Mouse (Mus musculus) limb, embryonic 15.5 days (tissue): ENCODE results near the gene Olfr564. TPM values are rescaled to one million over a fixed set of nuclear protein-coding genes. Genes with fewer than 3 reads are reported as not detected.

ENCODE experiments used
- ATAC-seq: fragments of 200-750 bp; cut with Nextera tagmentation; 2 replicates; pipeline ENCODE4 v1.8.0; 2017; ENCODE audit warnings: low read depth, moderate TSS enrichment; ENCODE audit not compliant: insufficient number of reproducible peaks, low FRiP score, low TSS enrichment
- H3K27ac ChIP-seq: fragments of 300-500 bp; sonication (generic); 2 replicates; pipeline ENCODE4 v1.5.1; 2015; ENCODE audit warnings: moderate library complexity, mild to moderate bottlenecking, inconsistent platforms
- H3K27me3 ChIP-seq: fragments of 300-500 bp; sonication (generic); 2 replicates; pipeline ENCODE4 v1.6.1; 2015; ENCODE audit warnings: inconsistent platforms
- H3K36me3 ChIP-seq: fragments of 300-500 bp; sonication (generic); 2 replicates; pipeline ENCODE4 v1.6.1; 2015; ENCODE audit warnings: inconsistent platforms
- H3K4me1 ChIP-seq: fragments of 300-500 bp; sonication (generic); 2 replicates; pipeline ENCODE4 v1.6.1; 2015; ENCODE audit warnings: inconsistent platforms
- H3K4me2 ChIP-seq: fragments of 300-500 bp; sonication (generic); 2 replicates; pipeline ENCODE4 v1.6.1; 2015; ENCODE audit warnings: mild to moderate bottlenecking, inconsistent platforms
- H3K4me3 ChIP-seq: fragments of 300-500 bp; sonication (generic); 2 replicates; pipeline ENCODE4 v1.5.1; 2015; ENCODE audit warnings: mild to moderate bottlenecking, inconsistent platforms
- H3K9ac ChIP-seq: fragments of 300-500 bp; sonication (generic); 2 replicates; pipeline ENCODE4 v1.6.1; 2015; ENCODE audit warnings: inconsistent platforms
- H3K9me3 ChIP-seq: fragments of 300-500 bp; sonication (generic); 2 replicates; pipeline ENCODE4 v1.6.1; 2016; ENCODE audit warnings: inconsistent platforms
- WGBS: fragments of 180-500 bp; shearing (Covaris S2); methylation state at CpG from one replicate; pipeline ENCODE4 v1.1.7; 2015; 5-methylcytosine and 5-hydroxymethylcytosine counted together
- polyA plus RNA-seq: library from polyadenylated mRNA; unstranded; fragments of >200 nt; fragmentation: Nextera tagmentation; extraction: Ambion mirVana; gene quantifications from 2 replicates; pipeline ENCODE4 v1.2.1, GENCODE M21; 2015

The Olfr564 gene
- polyA plus RNA-seq: not detected in 2 replicates

GRCm38 (mm10) chr7:102803180-102803579 is at the start of gene Olfr564:
Olfr564 (plus strand) TSS chr7:102803480.
- Histone ChIP-seq H3K27me3 (no peaks in the 10 kb centered on the region), H3K27ac (no peak within 1 kb of the TSS), H3K4me3 (no peak within 1 kb of the TSS), H3K36me3 (no peaks in the 10 kb centered on the region), H3K4me1 (no peaks in the 10 kb centered on the region), H3K4me2 (no peak within 1 kb of the TSS), H3K9ac (no peak within 1 kb of the TSS), H3K9me3 (no peaks in the 10 kb centered on the region)
- ATAC-seq: no peak

- H3K36me3 ChIP-seq: no peaks in the 10 kb centered on the region
- no peak within 1 kb of the TSS for H3K4me2 ChIP-seq
- 59% methylated on average over 4 of the region's 4 CpGs for WGBS
- H3K27ac ChIP-seq: no peak within 1 kb of the TSS
- ATAC-seq: no peak
- no peak within 1 kb of the TSS for H3K4me3 ChIP-seq
- no peaks in the 10 kb centered on the region for H3K27me3 ChIP-seq
- no peaks in the 10 kb centered on the region for H3K9me3 ChIP-seq
- H3K4me1 ChIP-seq: no peaks in the 10 kb centered on the region
- no peak within 1 kb of the TSS for H3K9ac ChIP-seq
Observed at GRCm38 (mm10) chr7:102759266-102759665, 44.0 kb upstream of the Olfr564 start, which contains the start of the genes Olfr560 and Olfr78. Olfr560 (minus strand) TSS chr7:102759366. Olfr78 (minus strand) TSS chr7:102759471.

GRCm38 (mm10) chr7:102770921-102771320 is 32.4 kb upstream of the Olfr564 start, which contains the start of gene Olfr561:
Olfr561 (plus strand) TSS chr7:102771221.
- H3K27me3 ChIP-seq: no peaks in the 10 kb centered on the region
- no peak within 1 kb of the TSS for H3K27ac ChIP-seq
- no peak for ATAC-seq
- no peaks in the 10 kb centered on the region for H3K36me3 ChIP-seq
- WGBS: 79% methylated on average over 2 of the region's 2 CpGs
- H3K4me1 ChIP-seq: no peaks in the 10 kb centered on the region
- no peak within 1 kb of the TSS for H3K4me2 ChIP-seq
- H3K4me3 ChIP-seq: no peak within 1 kb of the TSS
- no peak within 1 kb of the TSS for H3K9ac ChIP-seq
- H3K9me3 ChIP-seq: no peaks in the 10 kb centered on the region

Other genes starting within 250 kb of the Olfr564 start
- 0.49 and 0.97 TPM in 2 replicates for gene Trim21, start 238.0 kb upstream of the Olfr564 start, polyA plus RNA-seq
- gene Olfr550, start 232.0 kb upstream of the Olfr564 start, polyA plus RNA-seq: 0.05 TPM in 1 of 2 replicates, not detected in the other
- gene Olfr551, start 211.6 kb upstream of the Olfr564 start, polyA plus RNA-seq: not detected in 2 replicates
- not detected in 2 replicates for gene Olfr552, start 205.7 kb upstream of the Olfr564 start, polyA plus RNA-seq
- not detected in 2 replicates for gene Olfr553, start 185.3 kb upstream of the Olfr564 start, polyA plus RNA-seq
- gene Olfr554, start 165.0 kb upstream of the Olfr564 start, polyA plus RNA-seq: not detected in 2 replicates
- not detected in 2 replicates for gene Olfr555, start 144.7 kb upstream of the Olfr564 start, polyA plus RNA-seq
- gene Olfr556, start 138.6 kb upstream of the Olfr564 start, polyA plus RNA-seq: not detected in 2 replicates
- gene Trim68, start 116.2 kb upstream of the Olfr564 start, polyA plus RNA-seq: 13.6 and 14.3 TPM in 2 replicates
- not detected in 2 replicates for gene Olfr557, start 107.6 kb upstream of the Olfr564 start, polyA plus RNA-seq
- gene Olfr558, start 101.3 kb upstream of the Olfr564 start, polyA plus RNA-seq: 1.1 and 1.8 TPM in 2 replicates
- gene Olfr33, start 84.4 kb upstream of the Olfr564 start, polyA plus RNA-seq: not detected in 2 replicates
- gene Olfr559, start 76.0 kb upstream of the Olfr564 start, polyA plus RNA-seq: not detected in 2 replicates
- not detected in 2 replicates for gene Olfr560, start 44.1 kb upstream of the Olfr564 start, polyA plus RNA-seq
- 0.22 and 0.34 TPM in 2 replicates for gene Olfr78, start 44.0 kb upstream of the Olfr564 start, polyA plus RNA-seq
- gene Olfr561, start 32.3 kb upstream of the Olfr564 start, polyA plus RNA-seq: not detected in 2 replicates
- gene Olfr566, start 55.3 kb downstream of the Olfr564 start, polyA plus RNA-seq: not detected in 2 replicates
- gene Olfr568, start 73.6 kb downstream of the Olfr564 start, polyA plus RNA-seq: not detected in 2 replicates
- not detected in 2 replicates for gene Olfr569, start 87.4 kb downstream of the Olfr564 start, polyA plus RNA-seq
- not detected in 2 replicates for gene Olfr570, start 91.1 kb downstream of the Olfr564 start, polyA plus RNA-seq
- not detected in 2 replicates for gene Olfr571, start 114.1 kb downstream of the Olfr564 start, polyA plus RNA-seq
- gene Olfr572, start 120.9 kb downstream of the Olfr564 start, polyA plus RNA-seq: not detected in 2 replicates
- not detected in 2 replicates for gene Olfr573-ps1, start 139.1 kb downstream of the Olfr564 start, polyA plus RNA-seq
- gene Olfr574, start 145.0 kb downstream of the Olfr564 start, polyA plus RNA-seq: not detected in 2 replicates
- not detected in 2 replicates for gene Olfr575, start 155.3 kb downstream of the Olfr564 start, polyA plus RNA-seq
- not detected in 2 replicates for gene Olfr576, start 159.2 kb downstream of the Olfr564 start, polyA plus RNA-seq
- gene Olfr577, start 172.5 kb downstream of the Olfr564 start, polyA plus RNA-seq: not detected in 2 replicates
- not detected in 2 replicates for gene Olfr578, start 185.8 kb downstream of the Olfr564 start, polyA plus RNA-seq
- gene Olfr582, start 234.5 kb downstream of the Olfr564 start, polyA plus RNA-seq: not detected in 2 replicates
- not detected in 2 replicates for gene Olfr583, start 247.8 kb downstream of the Olfr564 start, polyA plus RNA-seq